9 mouse cellular contexts compared by ENCODE assay signal in the genomic region with DNA sequence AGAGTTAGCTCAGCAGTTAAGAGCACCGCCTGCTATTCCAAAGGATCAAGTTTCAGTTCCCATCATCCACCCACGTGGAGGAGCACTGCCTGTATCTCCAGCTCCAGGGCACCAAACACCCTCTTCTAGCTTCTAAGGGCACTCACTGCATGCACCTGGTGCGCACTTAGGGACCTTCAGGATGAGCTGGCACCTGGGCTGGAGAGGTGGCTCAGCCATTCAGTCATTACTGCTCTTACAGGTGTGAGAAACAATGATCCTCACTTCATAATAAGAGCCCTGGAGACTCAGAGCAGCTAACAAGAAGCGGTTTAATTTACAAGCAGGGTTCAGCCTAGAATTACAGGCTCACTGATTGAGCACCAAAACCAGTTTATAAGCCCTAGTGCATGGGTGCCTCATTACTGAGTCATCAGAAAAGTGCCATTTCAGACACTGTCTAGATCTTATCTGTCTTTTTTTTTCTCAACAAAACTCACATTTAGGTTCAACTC. TPM values are rescaled to one million over a fixed set of nuclear protein-coding genes. Genes with fewer than 3 reads are reported as not detected.
DNase-seq lines count a peak whose midpoint lies in the region; ATAC-seq and TF ChIP-seq lines count a peak whose summit lies in the region.
"Had no signal": no experiment of that assay in that cellular context is flagged by ENCODE, and none has a peak within 500 bp of the region (broad histone marks: within the 10 kb centered on the region; RNA-seq: fewer than 3 reads in every experiment).

No protein-coding gene starts in this region.

- no peaks in the 10 kb centered on the region for H3K79me2 ChIP-seq in C2C12 (ENCODE audit: control insufficient read depth, insufficient read depth)

- intact Hi-C loops in heart, postnatal 36 days (cut with DNase I) = no loop called here

- ATAC-seq in embryonic facial prominence, embryonic 15.5 days (ENCODE audit: insufficient number of reproducible peaks, low FRiP score, low TSS enrichment, low read depth) = peak; percentile 47
- ATAC-seq in limb, embryonic 14.5 days (ENCODE audit: low FRiP score, low read depth) = no peak
- ATAC-seq: Patski had no signal

- H3K27me3 ChIP-seq in heart, embryonic 10.5 days (ENCODE audit: insufficient read depth, poor library complexity, severe bottlenecking) = no peaks in the 10 kb centered on the region
- no peaks in the 10 kb centered on the region for H3K27me3 ChIP-seq in C2C12 (ENCODE audit: control insufficient read depth, insufficient read depth, insufficient read length)
- no peaks in the 10 kb centered on the region for H3K27me3 ChIP-seq in embryonic facial prominence, embryonic 15.5 days
- no peaks in the 10 kb centered on the region for H3K27me3 ChIP-seq in limb, embryonic 14.5 days (ENCODE audit: control insufficient read depth, insufficient read depth, low read length)

- 0 out of 2 replicates have a peak overlapping the region, but pooled peaks have one; percentile 13 for H3K27ac ChIP-seq in heart, embryonic 10.5 days
- no peak overlapping the region for H3K27ac ChIP-seq in embryonic facial prominence, embryonic 15.5 days (replicated peaks)
- no peak overlapping the region for H3K27ac ChIP-seq in limb, embryonic 14.5 days (replicated peaks; ENCODE audit: low read depth, low read length)

- H3K4me2 ChIP-seq in embryonic facial prominence, embryonic 15.5 days (replicated peaks) = peak overlapping the region; percentile 21; the same call in 1 of the 2 replicates
- H3K4me2 ChIP-seq in limb, embryonic 14.5 days (replicated peaks; ENCODE audit: low read depth, low read length, severe bottlenecking) = peak overlapping the region; percentile 36; the same call in 1 of the 2 replicates

- WGBS in heart, embryonic 10.5 days = 2% methylated on average over 4 of the region's 4 CpGs
- WGBS in embryonic facial prominence, embryonic 15.5 days = 3% methylated on average over 4 of the region's 4 CpGs
- 3% methylated on average over 4 of the region's 4 CpGs for WGBS in limb, embryonic 14.5 days

- peaks cover 24% of the 10 kb centered on the region for H3K4me1 ChIP-seq in heart, embryonic 10.5 days
- H3K4me1 ChIP-seq in embryonic facial prominence, embryonic 15.5 days = peaks cover 5% of the 10 kb centered on the region; the same call in 1 of the 2 replicates
- H3K4me1 ChIP-seq in limb, embryonic 14.5 days (ENCODE audit: control insufficient read depth, insufficient read depth, low read length) = no peaks in the 10 kb centered on the region

- no peak overlapping the region for H3ac ChIP-seq in C2C12 (ENCODE audit: control insufficient read depth, insufficient read length, low read depth)

- H3K4me3 ChIP-seq in heart, embryonic 10.5 days = peak overlapping the region; percentile 45; the same call in 1 of the 2 replicates
- H3K4me3 ChIP-seq in C2C12 (ENCODE audit: insufficient read depth, poor library complexity, severe bottlenecking) = no peak overlapping the region
- no peak overlapping the region for H3K4me3 ChIP-seq in embryonic facial prominence, embryonic 15.5 days (replicated peaks)
- no peak overlapping the region for H3K4me3 ChIP-seq in limb, embryonic 14.5 days (replicated peaks; ENCODE audit: low read length)

- no peaks in the 10 kb centered on the region for H3K36me3 ChIP-seq in heart, embryonic 10.5 days
- H3K36me3 ChIP-seq in C2C12 (ENCODE audit: control insufficient read depth, insufficient read depth) = no peaks in the 10 kb centered on the region
- no peaks in the 10 kb centered on the region for H3K36me3 ChIP-seq in embryonic facial prominence, embryonic 15.5 days
- H3K36me3 ChIP-seq in limb, embryonic 14.5 days (ENCODE audit: control insufficient read depth, insufficient read depth, low read length) = no peaks in the 10 kb centered on the region

- DNase-seq in heart, embryonic 10.5 days (ENCODE audit: low spot score) = no peak
- DNase-seq in heart, postnatal 36 days = no peak
- DNase-seq in limb, embryonic 14.5 days (ENCODE audit: low spot score) = peak; percentile 20
- no peak for DNase-seq in testis, postnatal 10 days (ENCODE audit: low spot score)
- no peak for DNase-seq in cerebellum, adult 8-10 months
- DNase-seq in frontal cortex, postnatal 25 days (ENCODE audit: low spot score in 2 of 2) = no peak

- no peak overlapping the region for H3K9ac ChIP-seq in embryonic facial prominence, embryonic 15.5 days
- no peak overlapping the region for H3K9ac ChIP-seq in limb, embryonic 14.5 days (ENCODE audit: low read depth, low read length, severe bottlenecking)

- TF ChIP-seq POLR2A in limb, embryonic 14.5 days (IDR thresholded peaks at IDR 0.05; ENCODE audit: borderline replicate concordance, extremely low read depth, insufficient read depth, insufficient read length) = no peak

- no peak for TF ChIP-seq CTCF in C2C12 (IDR thresholded peaks at IDR 0.05; ENCODE audit: control insufficient read depth, insufficient read depth, insufficient read length)

- H3K79me3 ChIP-seq in C2C12 (ENCODE audit: low read depth) = no peaks in the 10 kb centered on the region

- H3K9me3 ChIP-seq in heart, embryonic 10.5 days = no peaks in the 10 kb centered on the region
- H3K9me3 ChIP-seq in embryonic facial prominence, embryonic 15.5 days (replicated peaks) = no peaks in the 10 kb centered on the region
- H3K9me3 ChIP-seq in limb, embryonic 14.5 days (ENCODE audit: control insufficient read depth, low read length) = no peaks in the 10 kb centered on the region

TF ChIP-seq in C2C12, 6 proteins besides CTCF, POLR2A, EP300 and RAD21:
- no peak for TF ChIP-seq CEBPB (IDR thresholded peaks at IDR 0.05; ENCODE audit: low read depth)
- TF ChIP-seq FOSL1 (IDR thresholded peaks at IDR 0.05; ENCODE audit: insufficient read depth, low read length, poor library complexity, severe bottlenecking) = no peak
- no peak for TF ChIP-seq MYOG (IDR thresholded peaks at IDR 0.05; ENCODE audit: control insufficient read depth, extremely low read depth, insufficient read length)
- peak; percentile 53 for TF ChIP-seq USF1 (IDR thresholded peaks at IDR 0.05; ENCODE audit: low read depth)
- TF ChIP-seq MAX (IDR thresholded peaks at IDR 0.05) = peak; percentile 95
- peak; percentile 2 for TF ChIP-seq MYOD1 (IDR thresholded peaks at IDR 0.05; ENCODE audit: control insufficient read depth, insufficient read length, low read depth)

RNA-seq across cellular contexts. Expression of a gene that starts 37.7 kb away (rescaled TPM):
- 18.1 and 26.5 TPM in 2 replicates for polyA plus RNA-seq in heart, embryonic 10.5 days (2016; fragmentation: Nextera tagmentation; extraction: Ambion mirVana)
- 10 to 100 TPM; 14.5 to 21.4 TPM for total RNA-seq in heart, postnatal 36 days (2021)
- 6.7 TPM for polyA plus RNA-seq in C2C12 (2012; fragmentation: generic; extraction: Trizol)
- polyA plus RNA-seq in embryonic facial prominence, embryonic 15.5 days (2015; fragmentation: Nextera tagmentation; extraction: Ambion mirVana) = 21.1 and 23.2 TPM in 2 replicates
- 16.9 and 18.9 TPM in 2 replicates for polyA plus RNA-seq in limb, embryonic 14.5 days (2012; rRNA removed)
- 27.3 and 34.9 TPM in 2 replicates for polyA plus RNA-seq in limb, embryonic 14.5 days (2014; fragmentation: Nextera tagmentation; extraction: Ambion mirVana)

RNA-seq across cellular contexts. Expression of a gene that starts 38.8 kb away (rescaled TPM):
- 8.9 and 9.5 TPM in 2 replicates for polyA plus RNA-seq in heart, embryonic 10.5 days (2016; fragmentation: Nextera tagmentation; extraction: Ambion mirVana)
- total RNA-seq in heart, postnatal 36 days (2021) = 1 to 10 TPM; 6.6 to 7.9 TPM
- 4.8 TPM for polyA plus RNA-seq in C2C12 (2012; fragmentation: generic; extraction: Trizol)
- polyA plus RNA-seq in embryonic facial prominence, embryonic 15.5 days (2015; fragmentation: Nextera tagmentation; extraction: Ambion mirVana) = 8.0 and 8.2 TPM in 2 replicates
- polyA plus RNA-seq in limb, embryonic 14.5 days (2012; rRNA removed) = 10.9 and 11.4 TPM in 2 replicates
- 12.8 and 13.8 TPM in 2 replicates for polyA plus RNA-seq in limb, embryonic 14.5 days (2014; fragmentation: Nextera tagmentation; extraction: Ambion mirVana)
